Mouse (Mus musculus) adrenal gland (tissue): ENCODE measurements around the gene Ylpm1.

Experiments
- intact Hi-C: fragments of 180-260 bp; cut with DNase I; formaldehyde crosslinking; loops from one replicate; pipeline ENCODE4 v1.15.1; 2025

Gene Ylpm1

DNA sequence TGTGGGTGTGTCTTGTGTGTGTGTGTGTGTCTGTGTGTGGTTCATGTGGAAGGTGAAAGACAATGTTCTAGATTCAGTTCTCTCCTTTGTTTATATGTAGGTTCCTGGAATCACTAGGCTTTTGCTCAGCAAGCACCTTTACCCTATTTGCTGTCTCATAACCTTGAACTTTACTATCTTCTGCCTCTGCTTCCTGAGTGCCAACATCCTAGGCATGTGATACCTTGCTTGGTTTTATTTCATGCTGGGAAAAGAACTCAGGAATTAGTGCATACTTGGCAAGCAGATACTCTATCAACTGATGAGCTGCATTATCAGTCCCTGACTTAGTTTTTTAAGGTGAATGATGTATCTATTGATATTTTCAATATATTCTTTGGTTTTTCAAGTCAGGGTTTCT, 10.9 kb downstream of the Ylpm1 start:
- intact Hi-C loops, result no loop called here

DNA sequence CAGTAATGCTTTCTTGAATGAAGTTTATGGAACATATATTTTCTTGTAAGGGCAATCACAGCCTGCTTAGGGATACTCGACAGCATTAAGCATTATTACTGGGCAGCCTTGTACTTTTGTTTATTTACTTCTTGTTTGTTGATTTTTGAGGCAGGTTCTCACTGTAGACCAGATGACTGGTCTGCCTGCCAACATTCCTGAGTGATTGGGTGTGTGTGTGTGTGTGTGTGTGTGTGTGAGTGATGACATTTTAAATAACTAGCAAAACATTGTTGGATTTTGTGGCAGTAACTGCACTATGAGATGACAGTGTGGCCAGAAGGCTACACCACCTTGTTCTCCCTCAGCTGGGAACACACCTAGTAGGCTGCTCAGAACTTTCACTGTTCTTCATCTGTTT, 13.7 kb downstream of the Ylpm1 start:
- intact Hi-C loops, result no loop called here

GRCm38 (mm10) chr12:85010541-85010940, 14.4 kb downstream of the Ylpm1 start:
- intact Hi-C loops, result no loop called here

- intact Hi-C loops, result no loop called here
Observed at GRCm38 (mm10) chr12:85012185-85012584, 16.1 kb downstream of the Ylpm1 start.

GRCm38 (mm10) chr12:85022071-85022470, 25.9 kb downstream of the Ylpm1 start:
- intact Hi-C loops, result no loop called here

GRCm38 (mm10) chr12:85032710-85033109, 36.6 kb downstream of the Ylpm1 start:
- intact Hi-C loops, result loop anchor here (10.0 kb wide), 1 partner anchor 158 kb away; the partner anchor contains the start of gene Ltbp2

- intact Hi-C loops, result no loop called here
Observed at GRCm38 (mm10) chr12:85051218-85051617, 55.1 kb downstream of the Ylpm1 start.

GRCm38 (mm10) chr12:85071043-85071442, 74.9 kb downstream of the Ylpm1 start:
- intact Hi-C loops, result no loop called here

GRCm38 (mm10) chr12:85077100-85077499, 81.0 kb downstream of the Ylpm1 start:
- intact Hi-C loops, result no loop called here

GRCm38 (mm10) chr12:85084257-85084656, 88.1 kb downstream of the Ylpm1 start:
- intact Hi-C loops, result no loop called here

- intact Hi-C loops, result no loop called here
Observed at GRCm38 (mm10) chr12:85084941-85085340, 88.8 kb downstream of the Ylpm1 start.

GRCm38 (mm10) chr12:85087845-85088244, 91.7 kb downstream of the Ylpm1 start:
- intact Hi-C loops, result no loop called here

DNA sequence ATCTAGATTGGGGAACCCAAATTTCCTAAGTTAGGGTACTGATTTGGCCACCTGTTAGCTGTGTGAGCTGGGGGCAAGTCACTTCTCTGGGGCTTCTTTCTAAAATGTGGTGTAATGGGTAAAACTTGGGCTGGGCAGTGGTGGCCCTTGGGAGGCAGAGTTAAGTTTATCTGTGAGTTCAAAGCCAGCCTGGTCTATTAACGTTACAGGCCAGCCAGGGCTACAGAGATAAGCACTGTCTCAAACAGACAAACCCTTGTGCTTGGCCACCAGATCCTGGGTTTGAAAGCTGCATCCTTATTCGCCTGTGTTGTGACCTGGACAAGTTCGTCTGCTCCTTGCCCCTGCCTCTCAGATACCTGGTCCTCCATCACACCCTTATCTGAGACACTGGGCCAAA, 95.1 kb downstream of the Ylpm1 start:
- intact Hi-C loops, result no loop called here

GRCm38 (mm10) chr12:85092214-85092613, 96.1 kb downstream of the Ylpm1 start:
- intact Hi-C loops, result no loop called here

- intact Hi-C loops, result no loop called here
Observed at GRCm38 (mm10) chr12:85094010-85094409, 97.9 kb downstream of the Ylpm1 start.

DNA sequence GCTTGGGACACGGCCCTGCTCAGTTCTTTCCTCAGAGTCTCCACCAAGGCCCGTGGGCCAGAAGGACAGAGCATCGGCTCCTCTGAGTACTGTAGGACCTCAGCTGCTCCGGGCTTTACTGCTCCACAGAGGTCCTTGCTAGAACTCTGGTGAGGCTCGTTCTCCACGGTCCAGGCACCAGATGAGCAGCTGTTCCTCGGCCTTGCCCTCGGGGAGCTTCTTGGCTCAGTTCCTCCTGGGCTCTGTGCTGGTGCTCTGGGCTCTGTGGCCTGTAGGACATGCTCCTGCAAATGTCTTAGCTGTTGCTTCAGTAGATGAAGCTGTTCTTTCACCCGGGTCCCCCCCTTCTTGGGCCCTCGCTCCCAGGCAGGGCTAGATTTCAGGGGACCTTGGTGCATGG, 98.6 kb downstream of the Ylpm1 start:
- intact Hi-C loops, result no loop called here

GRCm38 (mm10) chr12:85095146-85095545, 99.0 kb downstream of the Ylpm1 start:
- intact Hi-C loops, result no loop called here

DNA sequence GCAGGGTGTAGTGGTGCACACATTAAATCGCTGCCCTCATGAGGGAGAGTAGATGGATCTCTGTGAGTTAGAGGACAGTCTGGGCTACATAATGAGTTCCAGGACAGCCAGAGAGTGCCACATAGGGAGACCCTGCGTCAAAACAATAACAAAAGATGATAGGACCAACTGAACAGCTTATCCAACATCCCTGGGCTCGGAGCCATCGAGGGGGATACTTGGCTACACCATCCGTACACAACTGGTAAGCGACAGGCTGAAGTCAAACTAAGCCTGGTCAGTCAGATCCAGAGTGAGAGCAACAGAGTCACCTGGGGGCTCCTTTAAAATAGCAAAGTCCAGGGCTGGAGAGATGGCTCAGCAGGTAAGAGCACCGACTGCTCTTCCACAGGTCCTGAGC, 99.7 kb downstream of the Ylpm1 start:
- intact Hi-C loops, result no loop called here

- intact Hi-C loops, result no loop called here
Observed at GRCm38 (mm10) chr12:85101001-85101400, 104.9 kb downstream of the Ylpm1 start.

- intact Hi-C loops, result no loop called here
Observed at GRCm38 (mm10) chr12:85101521-85102106, 105.5 kb downstream of the Ylpm1 start.

- intact Hi-C loops, result no loop called here
Observed at GRCm38 (mm10) chr12:85103096-85103495, 107.0 kb downstream of the Ylpm1 start.

DNA sequence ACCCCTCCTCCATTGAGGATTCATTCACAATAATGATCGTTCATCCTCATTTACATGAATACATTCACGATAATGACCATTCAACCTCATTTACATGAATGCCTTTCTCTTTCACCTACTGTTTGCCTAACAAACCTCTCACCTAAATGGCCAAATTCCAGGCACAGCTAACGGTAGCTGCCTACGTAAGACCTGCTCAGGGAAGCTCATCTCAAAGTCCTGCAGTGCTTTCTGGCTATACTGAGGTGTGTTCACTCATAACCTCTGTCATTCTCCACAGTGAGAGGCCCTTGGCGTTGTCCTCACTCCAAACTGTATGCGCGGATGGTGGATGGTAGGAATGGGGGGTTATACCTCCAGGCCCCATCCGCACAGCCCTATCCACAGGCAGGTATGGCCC, 108.7 kb downstream of the Ylpm1 start:
- intact Hi-C loops, result no loop called here

DNA sequence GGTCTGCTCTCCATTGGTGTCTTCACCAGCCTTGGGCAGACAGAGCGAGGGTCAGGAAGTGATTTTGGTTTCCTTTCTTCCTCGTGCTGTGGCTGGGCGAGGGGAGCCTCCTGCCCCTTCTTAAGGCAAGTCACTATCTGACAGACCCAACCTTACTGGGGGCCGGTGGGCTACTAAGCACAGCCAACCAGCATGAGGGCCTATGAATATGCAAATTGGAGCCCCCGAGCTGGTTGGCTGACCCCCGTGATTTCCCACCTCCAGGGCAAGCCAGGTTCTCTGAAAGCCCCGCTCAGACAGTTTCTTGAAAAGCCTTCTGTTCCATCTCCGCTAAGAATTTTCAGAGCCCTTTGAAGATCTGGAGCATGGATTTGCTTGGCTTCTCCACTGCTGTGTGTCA, 110.2 kb downstream of the Ylpm1 start:
- intact Hi-C loops, result no loop called here

DNA sequence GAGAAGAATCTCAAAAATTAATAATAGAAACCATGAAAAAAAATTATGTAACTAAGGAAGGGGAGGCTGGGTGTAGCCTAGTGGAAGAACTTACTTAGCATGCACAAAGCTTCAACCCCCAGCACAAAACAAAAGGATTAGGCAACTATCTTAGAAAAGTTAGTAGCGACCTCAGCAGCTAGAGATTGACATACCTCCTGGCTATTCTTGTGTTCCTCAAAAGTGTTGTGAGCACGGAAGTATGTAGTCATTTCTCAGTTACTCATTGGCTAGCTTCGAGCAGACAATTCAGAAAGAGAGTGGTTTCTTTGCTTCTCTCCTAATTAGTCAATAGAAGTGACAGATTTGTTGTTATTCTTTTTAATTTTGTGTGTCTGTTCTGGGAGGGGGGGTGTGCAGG, 112.5 kb downstream of the Ylpm1 start:
- intact Hi-C loops, result no loop called here
